Mouse (Mus musculus) hindbrain, embryonic 16.5 days (tissue): ENCODE measurements around the gene Ctdsp1. TPM values are rescaled to one million over a fixed set of nuclear protein-coding genes. Genes with fewer than 3 reads are reported as not detected.
A peak's percentile ranks its signal among the peaks of the same experiment; 100 is the strongest.
"Not testable (repeated sequence)": the region's sequence is repeated elsewhere in the genome, so short reads cannot be mapped to it uniquely, and the experiment has no call there.

Experiments
- ATAC-seq: fragments of 200-750 bp; cut with Nextera tagmentation; 2 replicates; pipeline ENCODE4 v1.8.0; 2017; ENCODE audit warnings: moderate TSS enrichment, moderate library complexity
- H3K27ac ChIP-seq: fragments of 300-500 bp; sonication (generic); 2 replicates; pipeline ENCODE4 v1.5.1; 2014; ENCODE audit warnings: low read depth, mild to moderate bottlenecking, control low read depth, low read length, moderate library complexity
- H3K27me3 ChIP-seq: fragments of 300-500 bp; sonication (generic); replicated peaks from 2 replicates; pipeline ENCODE4 v1.6.1; 2014; ENCODE audit warnings: low read length; ENCODE audit not compliant: control insufficient read depth, insufficient read depth
- H3K36me3 ChIP-seq: fragments of 300-500 bp; sonication (generic); 2 replicates; pipeline ENCODE4 v1.6.1; 2014; ENCODE audit warnings: mild to moderate bottlenecking, low read length, moderate library complexity, mixed read lengths; ENCODE audit not compliant: control insufficient read depth, insufficient read depth
- H3K4me1 ChIP-seq: fragments of 300-500 bp; sonication (generic); 2 replicates; pipeline ENCODE4 v1.6.1; 2014; ENCODE audit warnings: low read depth, low read length; ENCODE audit not compliant: control insufficient read depth, insufficient read depth
- H3K4me2 ChIP-seq: fragments of 300-500 bp; sonication (generic); 2 replicates; pipeline ENCODE4 v1.6.1; 2014; ENCODE audit warnings: mild to moderate bottlenecking, low read length, control low read depth, moderate library complexity
- H3K4me3 ChIP-seq: fragments of 300-500 bp; sonication (generic); 2 replicates; pipeline ENCODE4 v1.5.1; 2014; ENCODE audit warnings: mild to moderate bottlenecking, low read length, control low read depth, moderate library complexity
- H3K9ac ChIP-seq: fragments of 300-500 bp; sonication (generic); 2 replicates; pipeline ENCODE4 v1.6.1; 2014; ENCODE audit warnings: low read depth, mild to moderate bottlenecking, control low read depth, low read length, moderate library complexity
- H3K9me3 ChIP-seq: fragments of 300-500 bp; sonication (generic); 2 replicates; pipeline ENCODE4 v1.6.1; 2014; ENCODE audit warnings: mild to moderate bottlenecking, low read length, moderate library complexity; ENCODE audit not compliant: control insufficient read depth
- WGBS: fragments of 180-500 bp; shearing (Covaris S2); extraction: QIAGEN DNeasy Blood & Tissue Kit; methylation state at CpG from one replicate; pipeline ENCODE4 v1.1.7; 2014; 5-methylcytosine and 5-hydroxymethylcytosine counted together
- polyA plus RNA-seq: library from polyadenylated mRNA; unstranded; fragments of >200 nt; fragmentation: Nextera tagmentation; extraction: Ambion mirVana; gene quantifications from 2 replicates; pipeline ENCODE4 v1.2.1, GENCODE M21; 2015

The Ctdsp1 gene
- polyA plus RNA-seq, 1 experiment from 2014 or later: 20.0 TPM

DNA sequence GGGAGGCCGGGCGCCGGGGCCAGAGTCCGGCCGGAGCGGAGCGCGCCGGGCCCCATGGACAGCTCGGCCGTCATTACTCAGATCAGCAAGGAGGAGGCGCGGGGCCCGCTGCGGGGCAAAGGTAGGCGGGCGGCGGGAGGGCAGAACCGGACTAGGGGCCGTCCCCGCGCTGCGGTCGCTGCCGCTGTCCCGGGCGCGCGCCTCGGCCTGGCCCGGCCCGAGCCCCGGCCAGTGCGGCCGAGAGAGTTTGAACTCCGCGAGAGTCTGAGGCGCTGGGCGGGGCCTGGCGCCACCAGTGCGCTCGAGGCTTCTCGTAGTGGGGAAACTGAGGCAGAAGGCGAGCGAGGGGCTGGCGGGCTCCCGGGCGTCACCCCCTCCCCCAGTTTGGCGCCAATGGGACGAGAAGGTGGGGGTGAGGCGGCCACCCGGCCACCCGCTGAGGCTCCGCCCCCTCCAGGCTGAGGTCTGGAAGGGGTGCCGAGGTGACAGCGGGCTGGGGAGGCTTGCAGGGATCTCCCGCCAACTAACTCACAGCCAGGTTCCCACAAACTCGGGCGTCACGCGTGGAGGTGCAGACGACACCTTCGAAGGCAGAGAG, 634 bp downstream of the Ctdsp1 start:
- H3K4me2 ChIP-seq: peak overlapping the region; percentile 96
- peak overlapping the region; percentile 85 for H3K9ac ChIP-seq
- H3K4me3 ChIP-seq: peak overlapping the region; percentile 95
- H3K36me3 ChIP-seq: peaks cover 7% of the 10 kb centered on the region
- peaks cover 6% of the 10 kb centered on the region; the same call in 1 of the 2 replicates for H3K27me3 ChIP-seq
- peaks cover 24% of the 10 kb centered on the region for H3K4me1 ChIP-seq
- peak; percentile 29 for ATAC-seq
- H3K27ac ChIP-seq: peak overlapping the region; percentile 87
- no peaks in the 10 kb centered on the region for H3K9me3 ChIP-seq
- 0% methylated on average over 41 of the region's 63 CpGs for WGBS

DNA sequence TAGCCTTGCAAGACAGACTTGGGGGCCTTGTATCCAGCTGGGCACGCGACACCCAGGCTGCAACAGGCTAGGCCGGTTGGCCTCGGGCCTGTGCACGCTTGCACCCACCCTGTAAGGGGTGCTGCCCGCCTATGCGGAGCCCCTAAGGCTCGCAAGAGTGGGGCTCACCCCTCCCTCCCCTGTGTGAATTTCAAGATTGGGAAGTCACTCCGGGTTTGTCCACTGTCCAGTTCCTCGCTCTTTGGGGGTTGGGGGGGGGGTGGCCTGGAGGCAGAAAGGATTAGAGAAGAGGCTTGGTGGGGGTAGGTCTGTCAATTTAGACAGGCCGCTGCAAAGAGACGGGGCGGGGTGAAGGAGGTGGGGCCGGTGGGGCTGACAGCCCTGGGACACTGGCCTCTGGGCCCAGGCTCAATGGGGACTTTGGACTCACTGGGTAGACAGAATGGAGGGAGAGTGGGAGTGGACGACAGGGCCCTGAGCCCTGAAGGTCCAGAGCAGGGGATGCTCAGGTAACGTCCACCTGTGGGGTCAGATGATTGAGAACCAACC, 1.2 kb downstream of the Ctdsp1 start:
- H3K27ac ChIP-seq: peak overlapping the region; percentile 87
- peak overlapping the region; percentile 95 for H3K4me3 ChIP-seq
- peak overlapping the region; percentile 85 for H3K9ac ChIP-seq
- H3K36me3 ChIP-seq: peaks cover 7% of the 10 kb centered on the region
- H3K4me1 ChIP-seq: peaks cover 20% of the 10 kb centered on the region
- H3K4me2 ChIP-seq: peak overlapping the region; percentile 96
- peak; percentile 25; the same call in 1 of the 2 replicates for ATAC-seq
- 3% methylated on average over 16 of the region's 16 CpGs for WGBS
- H3K9me3 ChIP-seq: no peaks in the 10 kb centered on the region
- peaks cover 6% of the 10 kb centered on the region; the same call in 1 of the 2 replicates for H3K27me3 ChIP-seq

DNA sequence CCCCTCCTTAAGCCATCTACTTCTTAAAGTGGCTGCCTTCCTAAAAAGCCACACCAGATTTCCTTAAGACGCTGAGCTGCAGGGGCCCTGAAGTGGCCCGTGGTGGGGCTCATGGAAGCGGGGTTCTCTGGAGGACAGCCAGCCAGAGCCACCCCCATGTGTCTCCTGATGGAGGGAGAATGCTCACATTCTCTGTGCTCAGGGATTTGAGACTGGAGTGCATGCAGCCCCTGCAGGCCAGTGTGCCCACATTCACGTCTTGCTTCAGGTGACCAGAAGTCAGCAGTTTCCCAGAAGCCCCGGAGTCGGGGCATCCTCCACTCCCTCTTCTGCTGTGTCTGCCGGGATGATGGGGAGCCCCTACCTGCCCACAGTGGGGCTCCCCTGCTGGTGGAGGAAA, 1.7 kb downstream of the Ctdsp1 start:
- H3K27ac ChIP-seq: no peak overlapping the region
- H3K4me2 ChIP-seq: peak overlapping the region; percentile 96
- 45% methylated on average over 7 of the region's 7 CpGs for WGBS
- peaks cover 7% of the 10 kb centered on the region for H3K36me3 ChIP-seq
- H3K27me3 ChIP-seq: peaks cover 6% of the 10 kb centered on the region; the same call in 1 of the 2 replicates
- peak overlapping the region; percentile 95 for H3K4me3 ChIP-seq
- H3K4me1 ChIP-seq: peaks cover 20% of the 10 kb centered on the region
- H3K9ac ChIP-seq: peak overlapping the region; percentile 85
- ATAC-seq: no peak
- H3K9me3 ChIP-seq: no peaks in the 10 kb centered on the region

DNA sequence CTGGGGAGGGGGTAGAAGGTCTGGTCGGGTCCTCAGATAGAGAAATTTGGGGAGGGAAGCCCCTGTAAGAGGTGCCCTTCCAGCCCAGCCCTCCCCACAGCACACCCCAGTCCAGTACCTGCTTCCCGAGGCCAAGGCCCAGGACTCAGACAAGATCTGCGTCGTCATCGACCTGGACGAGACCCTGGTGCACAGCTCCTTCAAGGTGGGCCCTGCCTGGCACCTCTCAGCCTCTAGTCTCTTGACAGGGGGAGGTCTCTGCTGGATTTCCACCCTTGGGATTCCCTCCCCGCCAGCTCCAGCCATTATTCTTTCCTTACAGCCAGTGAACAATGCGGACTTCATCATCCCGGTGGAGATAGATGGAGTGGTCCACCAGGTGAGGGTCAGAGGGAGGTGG, 2.4 kb downstream of the Ctdsp1 start:
- ATAC-seq: no peak
- H3K27me3 ChIP-seq: peaks cover 4% of the 10 kb centered on the region; the same call in 1 of the 2 replicates
- H3K9ac ChIP-seq: no peak overlapping the region
- H3K9me3 ChIP-seq: no peaks in the 10 kb centered on the region
- no peak overlapping the region for H3K4me3 ChIP-seq
- 94% methylated on average over 9 of the region's 9 CpGs for WGBS
- no peak overlapping the region for H3K4me2 ChIP-seq
- no peak overlapping the region for H3K27ac ChIP-seq
- peaks cover 7% of the 10 kb centered on the region for H3K36me3 ChIP-seq
- peaks cover 20% of the 10 kb centered on the region for H3K4me1 ChIP-seq

DNA sequence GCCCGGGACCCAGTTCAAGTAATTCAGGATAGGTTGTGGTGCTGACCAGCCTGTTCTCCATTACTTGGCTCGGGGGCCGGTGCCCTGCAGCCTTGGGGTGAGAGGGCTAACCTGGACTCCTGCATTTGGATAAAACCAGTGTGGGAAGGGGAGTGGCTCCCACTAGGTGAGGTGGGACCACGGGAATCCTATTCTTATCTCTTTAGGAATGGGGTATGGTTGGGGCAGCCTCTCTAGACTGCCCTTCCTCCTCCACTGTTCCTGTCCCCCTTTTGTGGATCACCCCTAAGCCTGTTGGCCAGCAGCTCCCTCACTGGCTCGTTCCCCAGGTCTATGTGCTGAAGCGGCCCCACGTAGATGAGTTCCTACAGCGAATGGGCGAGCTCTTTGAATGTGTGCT, 3.0 kb downstream of the Ctdsp1 start:
- no peak for ATAC-seq
- peaks cover 20% of the 10 kb centered on the region for H3K4me1 ChIP-seq

DNA sequence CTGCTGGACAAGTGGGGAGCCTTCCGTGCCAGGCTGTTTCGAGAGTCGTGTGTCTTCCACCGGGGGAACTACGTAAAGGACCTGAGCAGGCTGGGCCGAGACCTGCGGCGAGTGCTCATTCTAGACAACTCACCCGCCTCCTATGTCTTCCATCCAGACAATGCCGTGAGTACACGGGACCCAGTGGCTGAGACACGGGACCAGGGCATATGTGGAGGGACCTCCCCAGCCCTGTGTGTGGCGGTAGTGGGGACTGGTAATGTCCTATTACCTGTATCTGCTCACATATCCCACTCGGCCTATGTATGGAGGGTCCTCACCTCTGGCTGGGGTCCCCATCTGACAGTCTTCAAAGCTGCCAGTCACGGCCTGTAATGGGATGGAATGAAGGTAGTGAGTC, 3.5 kb downstream of the Ctdsp1 start:
- ATAC-seq: no peak
- H3K4me1 ChIP-seq: peaks cover 18% of the 10 kb centered on the region
- no peak overlapping the region for H3K27ac ChIP-seq
- H3K4me2 ChIP-seq: no peak overlapping the region
- H3K9me3 ChIP-seq: no peaks in the 10 kb centered on the region
- H3K9ac ChIP-seq: no peak overlapping the region
- 92% methylated on average over 15 of the region's 15 CpGs for WGBS
- peaks cover 7% of the 10 kb centered on the region for H3K36me3 ChIP-seq
- no peak overlapping the region for H3K4me3 ChIP-seq
- H3K27me3 ChIP-seq: peaks cover 3% of the 10 kb centered on the region; the same call in 1 of the 2 replicates

More for the DNA sequence above, 3.0 kb downstream of the Ctdsp1 start:
- H3K4me3 ChIP-seq: no peak overlapping the region
- no peak overlapping the region for H3K27ac ChIP-seq
- no peak overlapping the region for H3K4me2 ChIP-seq
- H3K9me3 ChIP-seq: no peaks in the 10 kb centered on the region
- peaks cover 3% of the 10 kb centered on the region; the same call in 1 of the 2 replicates for H3K27me3 ChIP-seq
- H3K9ac ChIP-seq: no peak overlapping the region
- peaks cover 7% of the 10 kb centered on the region for H3K36me3 ChIP-seq
- 92% methylated on average over 9 of the region's 9 CpGs for WGBS

DNA sequence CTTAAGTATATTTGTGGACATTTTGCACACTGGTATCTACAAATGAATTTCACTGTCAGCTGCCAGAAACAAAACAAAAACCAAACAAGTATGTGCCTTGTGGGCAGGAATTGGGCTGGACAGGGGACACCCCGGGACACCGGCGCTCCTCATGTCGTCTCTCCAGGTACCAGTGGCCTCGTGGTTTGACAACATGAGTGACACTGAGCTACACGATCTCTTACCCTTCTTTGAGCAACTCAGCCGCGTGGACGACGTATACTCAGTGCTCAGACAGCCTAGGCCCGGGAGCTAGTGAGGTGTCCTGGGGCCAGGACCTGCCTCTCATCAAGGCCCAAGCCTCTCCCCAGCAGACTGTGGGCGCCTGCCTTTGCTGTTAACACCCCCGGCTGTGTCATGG, 4.0 kb downstream of the Ctdsp1 start:
- no peak overlapping the region for H3K4me2 ChIP-seq
- H3K27ac ChIP-seq: no peak overlapping the region
- peaks cover 7% of the 10 kb centered on the region for H3K36me3 ChIP-seq
- no peak for ATAC-seq
- no peak overlapping the region for H3K9ac ChIP-seq
- peaks cover 3% of the 10 kb centered on the region; the same call in 1 of the 2 replicates for H3K27me3 ChIP-seq
- whole genome bisulfite sequencing: 89% methylated on average over 12 of the region's 13 CpGs
- no peak overlapping the region for H3K4me3 ChIP-seq
- H3K9me3 ChIP-seq: no peaks in the 10 kb centered on the region
- H3K4me1 ChIP-seq: peaks cover 14% of the 10 kb centered on the region

DNA sequence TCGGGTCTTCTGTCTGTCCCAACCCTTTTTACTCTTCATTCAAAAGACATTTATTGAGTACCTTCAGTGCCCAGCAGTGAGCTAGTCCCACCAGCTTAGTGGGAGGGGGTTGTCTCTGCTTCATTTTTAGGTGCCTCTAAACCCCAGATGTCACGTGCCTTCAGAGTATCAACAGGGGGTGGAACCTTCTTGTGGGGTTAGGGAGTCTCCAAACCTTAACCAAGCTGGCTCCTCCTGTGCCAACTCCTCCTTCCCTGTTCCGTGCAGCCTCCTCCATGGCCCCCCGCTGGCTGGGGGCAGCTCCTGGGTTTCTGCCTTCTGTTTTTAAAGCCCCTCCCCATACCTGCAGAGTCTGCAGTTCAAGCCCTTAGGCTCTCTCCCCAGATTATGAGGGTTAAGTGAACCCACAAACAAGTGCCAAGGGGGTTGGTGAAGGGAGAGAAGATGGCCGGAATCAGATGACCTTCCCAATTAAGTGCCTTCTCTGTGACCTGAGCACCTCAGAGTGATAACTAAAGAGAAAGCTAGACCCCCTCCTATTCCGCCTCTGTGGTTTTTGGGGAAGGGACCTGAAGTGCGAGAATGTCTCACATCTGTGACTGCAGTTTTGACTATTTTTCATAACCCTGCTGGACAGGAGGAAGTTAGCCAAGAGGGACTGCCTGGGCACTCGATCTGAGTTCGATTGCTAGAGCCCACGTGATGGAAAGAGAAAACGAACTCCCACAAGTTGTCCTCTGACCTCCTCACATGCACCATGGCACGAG, 5.3 kb downstream of the Ctdsp1 start:
- 12% methylated on average over 11 of the region's 12 CpGs for WGBS
- peak overlapping the region; percentile 40; the same call in 1 of the 2 replicates for H3K27ac ChIP-seq

More for the DNA sequence above, 5.3 kb downstream of the Ctdsp1 start:
- Histone ChIP-seq H3K9ac (peak overlapping the region; percentile 63), H3K4me3 (peak overlapping the region; percentile 48), H3K4me2 (peak overlapping the region; percentile 92), H3K4me1 (peaks cover 11% of the 10 kb centered on the region)
- H3K9me3 ChIP-seq, ATAC-seq, H3K36me3 ChIP-seq, H3K27me3 ChIP-seq: not testable (repeated sequence)
